Comparison of ENCODE assay signal across 21 mouse cellular contexts in the genomic region with DNA sequence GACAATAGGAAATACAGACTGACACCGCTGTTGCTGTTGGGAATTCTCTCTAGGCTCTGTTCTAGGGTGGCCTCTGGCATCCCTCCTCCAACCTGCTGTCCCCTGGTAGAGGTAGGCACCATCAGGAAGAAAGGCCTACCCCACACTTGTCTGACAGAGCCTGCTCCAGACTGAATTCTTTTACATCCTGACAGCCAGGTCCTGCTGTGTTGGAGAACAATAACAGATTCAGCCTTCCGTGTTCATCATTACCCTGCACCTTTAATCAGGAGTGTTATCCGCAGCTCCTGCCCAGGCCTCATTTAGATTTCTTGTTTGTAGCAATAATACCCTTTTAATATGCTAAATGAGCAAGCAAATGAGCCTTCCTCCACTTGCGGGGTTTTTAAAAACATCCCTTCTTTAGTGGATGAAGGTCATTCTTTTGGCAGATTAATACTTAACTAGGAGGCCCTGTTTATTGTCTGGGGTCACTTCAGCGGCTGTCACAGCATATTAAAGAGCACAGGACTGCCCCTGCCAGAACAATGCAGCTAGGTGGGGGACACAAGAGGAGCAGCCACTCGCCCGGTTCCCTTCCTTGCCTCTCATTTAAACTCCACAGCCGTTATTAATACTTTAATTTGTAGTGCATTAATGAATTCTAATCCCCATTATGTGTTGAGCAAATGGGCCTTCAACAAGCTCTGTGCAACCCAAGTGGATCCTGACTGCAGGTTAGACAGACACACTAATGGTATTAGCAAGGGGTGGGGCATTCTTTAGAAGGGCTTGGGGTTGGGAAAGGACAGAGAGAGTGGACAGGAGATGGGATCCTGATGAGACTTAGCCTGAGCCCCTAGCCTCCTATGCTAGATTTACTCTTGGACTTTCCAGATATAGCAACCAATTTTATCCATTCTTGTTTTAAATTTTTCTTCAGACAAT. TPM values are rescaled to one million over a fixed set of nuclear protein-coding genes. Genes with fewer than 3 reads are reported as not detected.
DNase-seq lines count a peak whose midpoint lies in the region; ATAC-seq and TF ChIP-seq lines count a peak whose summit lies in the region.
"Had no signal": no experiment of that assay in that cellular context is flagged by ENCODE, and none has a peak within 500 bp of the region (broad histone marks: within the 10 kb centered on the region; RNA-seq: fewer than 3 reads in every experiment).

No protein-coding gene starts in this region.

- no peak overlapping the region for H3K27ac ChIP-seq in kidney, adult 2 months (ENCODE audit: insufficient read depth, low read depth, low read length)
- H3K27ac ChIP-seq in forebrain, embryonic 14.5 days (ENCODE audit: low read depth, low read length): no peak overlapping the region
- H3K27ac ChIP-seq: embryonic facial prominence, embryonic 12.5 days; gastrocnemius, adult 2 months; limb, embryonic 15.5 days; stomach, embryonic 15.5 days had no signal

- no peak for TF ChIP-seq CTCF in kidney, adult 2 months (conservative IDR thresholded peaks at IDR 0.05; ENCODE audit: insufficient read depth, insufficient read length, low read depth, low read length)

- no peaks in the 10 kb centered on the region for H3K27me3 ChIP-seq in kidney, adult 2 months (replicated peaks; ENCODE audit: control insufficient read depth, insufficient read depth, low read length)
- peaks cover 59% of the 10 kb centered on the region for H3K27me3 ChIP-seq in forebrain, embryonic 14.5 days (replicated peaks; ENCODE audit: control insufficient read depth, insufficient read depth, low read length)
- H3K27me3 ChIP-seq: embryonic facial prominence, embryonic 12.5 days; limb, embryonic 15.5 days; megakaryocyte, embryonic 14.5 days; stomach, embryonic 15.5 days had no signal

- ATAC-seq in forebrain, embryonic 14.5 days: peak; percentile 61; the same call in 1 of the 2 replicates
- ATAC-seq: intestine, postnatal 0 days had no signal

- H3K9me3 ChIP-seq in forebrain, embryonic 14.5 days (replicated peaks; ENCODE audit: control insufficient read depth, low read length): no peaks in the 10 kb centered on the region
- H3K9me3 ChIP-seq: embryonic facial prominence, embryonic 12.5 days; limb, embryonic 15.5 days; stomach, embryonic 15.5 days had no signal

- no peaks in the 10 kb centered on the region for H3K4me1 ChIP-seq in kidney, adult 2 months (ENCODE audit: control insufficient read depth, insufficient read depth, low read length)
- 0 out of 2 replicates have a peak, but pooled peaks cover 5% of the 10 kb centered on the region for H3K4me1 ChIP-seq in forebrain, embryonic 14.5 days (ENCODE audit: control insufficient read depth, insufficient read depth, low read length)
- H3K4me1 ChIP-seq: embryonic facial prominence, embryonic 12.5 days; limb, embryonic 15.5 days; megakaryocyte, embryonic 14.5 days; stomach, embryonic 15.5 days had no signal

- TF ChIP-seq POLR2A in kidney, adult 2 months (IDR thresholded peaks at IDR 0.05; ENCODE audit: low read depth, low read length): no peak

- H3K9ac ChIP-seq in forebrain, embryonic 14.5 days (ENCODE audit: low read length): no peak overlapping the region
- H3K9ac ChIP-seq: embryonic facial prominence, embryonic 12.5 days; limb, embryonic 15.5 days; stomach, embryonic 15.5 days had no signal

- peak; percentile 2 for DNase-seq in kidney, adult 2 months
- DNase-seq in kidney, postnatal 14 days: no peak
- peak; percentile 35 for DNase-seq in embryo, embryonic 10 days (ENCODE audit: low spot score)
- peak; percentile 69 for DNase-seq in forebrain, embryonic 14.5 days (ENCODE audit: low spot score)
- DNase-seq in retina, embryonic 14.5 days (ENCODE audit: low spot score): peak; percentile 81
- DNase-seq in left cerebral cortex, adult 8-10 months (ENCODE audit: low spot score in 2 of 2): no peak
- no peak for DNase-seq in heart, postnatal 25 days (ENCODE audit: low spot score)
- DNase-seq: adrenal gland, postnatal 36 days; cerebellum, postnatal 14 days; gastrocnemius, adult 2 months; heart, adult 11 months; kidney, postnatal 25 days; layer of hippocampus, adult 9-11 months; lung, postnatal 10 days; spleen, adult 18-20 months; thymus, adult 2 months had no signal

- intact Hi-C loops in heart, postnatal 25 days (cut with DNase I): no loop called here

- H3K36me3 ChIP-seq in kidney, adult 2 months (ENCODE audit: control insufficient read depth, insufficient read depth, low read length): no peaks in the 10 kb centered on the region
- H3K36me3 ChIP-seq in forebrain, embryonic 14.5 days (ENCODE audit: control insufficient read depth, insufficient read depth, low read length): no peaks in the 10 kb centered on the region
- H3K36me3 ChIP-seq: embryonic facial prominence, embryonic 12.5 days; limb, embryonic 15.5 days; stomach, embryonic 15.5 days had no signal

- 33% methylated on average over 8 of the region's 8 CpGs for WGBS in kidney, adult 2 months
- 1% methylated on average over 8 of the region's 8 CpGs for WGBS in forebrain, embryonic 14.5 days

- no peak overlapping the region for H3K4me3 ChIP-seq in kidney, adult 2 months (ENCODE audit: insufficient read depth, low read depth, low read length)
- H3K4me3 ChIP-seq in forebrain, embryonic 14.5 days (ENCODE audit: low read depth, low read length): no peak overlapping the region
- H3K4me3 ChIP-seq: embryonic facial prominence, embryonic 12.5 days; gastrocnemius, adult 2 months; limb, embryonic 15.5 days; megakaryocyte, embryonic 14.5 days; stomach, embryonic 15.5 days had no signal

- H3K4me2 ChIP-seq in forebrain, embryonic 14.5 days (ENCODE audit: low read length): no peak overlapping the region
- H3K4me2 ChIP-seq: embryonic facial prominence, embryonic 12.5 days; limb, embryonic 15.5 days; stomach, embryonic 15.5 days had no signal

RNA-seq across cellular contexts. Expression of gene Nxpe4, which starts 21.1 kb away (rescaled TPM):
- polyA plus RNA-seq in kidney, adult 2 months (2012; rRNA removed): 0.95 and 0.96 TPM in 2 replicates
- polyA plus RNA-seq in forebrain, embryonic 14.5 days (2014; fragmentation: Nextera tagmentation; extraction: Ambion mirVana): 6.1 and 8.4 TPM in 2 replicates
- 10 to 100 TPM; 10.9 to 12.9 (median 11.6) TPM for total RNA-seq in left cerebral cortex, adult 8-10 months (2022)
- total RNA-seq in heart, postnatal 25 days (2021): 1 to 10 TPM; 7.2 to 9.7 TPM

Comparison
In these comparisons a context has a peak if more than half of its experiments do, and no peak if none do; other contexts are left out.
1. DNase-seq: peak in kidney, adult 2 months (single experiment), embryo, embryonic 10 days (single experiment), forebrain, embryonic 14.5 days (single experiment) and retina, embryonic 14.5 days (single experiment); none in kidney, postnatal 14 days (single experiment), left cerebral cortex, adult 8-10 months (0 of 2) and heart, postnatal 25 days (single experiment).